Mouse (Mus musculus): ENCODE results near the gene Ndufa13. TPM values are rescaled to one million over a fixed set of nuclear protein-coding genes. Genes with fewer than 3 reads are reported as not detected.

The Ndufa13 gene
- polyA plus RNA-seq, 1 experiment: 437 TPM

DNA sequence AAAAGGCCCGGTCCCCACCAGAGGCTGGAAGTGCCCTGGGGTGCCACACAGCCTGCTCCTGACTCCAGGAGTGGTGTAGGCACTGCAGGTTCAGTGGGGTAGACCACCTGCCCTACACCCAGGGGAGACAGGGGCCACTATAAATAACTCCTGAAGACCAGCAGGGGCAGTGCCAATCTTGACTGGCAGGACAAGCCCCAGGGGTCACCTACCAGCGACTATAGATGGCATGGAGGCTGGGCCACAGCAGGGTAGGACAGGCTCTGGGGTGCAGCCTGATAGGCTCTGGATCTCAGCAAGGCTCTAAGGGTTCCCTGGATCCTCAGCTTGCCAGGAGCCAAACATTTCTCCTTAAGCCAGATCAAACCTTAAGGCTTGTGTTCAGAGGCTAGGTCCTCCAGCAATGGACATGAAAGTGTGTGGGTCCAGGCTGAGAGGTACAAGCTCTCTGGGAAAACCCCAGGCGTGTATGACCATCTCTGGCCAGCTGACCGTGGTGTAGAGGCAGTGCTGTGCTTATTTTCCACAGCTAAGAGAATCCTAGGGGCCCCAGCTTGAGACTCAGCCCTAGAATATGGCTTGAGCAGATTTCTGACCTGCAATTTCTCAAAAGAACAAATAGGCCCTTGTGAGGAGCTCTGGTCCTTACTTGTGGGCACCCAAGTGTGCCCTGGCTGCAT lies 6.4 kb downstream of the Ndufa13 start:
- no peak overlapping the region for H3K4me3 ChIP-seq (ENCODE audit: insufficient read depth, low read depth, low read length)
- no peak overlapping the region for H3K27ac ChIP-seq (replicated peaks; ENCODE audit: low read depth, low read length)
- H3K4me1 ChIP-seq (ENCODE audit: control insufficient read depth, insufficient read depth, insufficient read length, low read length): no peaks in the 10 kb centered on the region; the same call in none of the 2 replicates

DNA sequence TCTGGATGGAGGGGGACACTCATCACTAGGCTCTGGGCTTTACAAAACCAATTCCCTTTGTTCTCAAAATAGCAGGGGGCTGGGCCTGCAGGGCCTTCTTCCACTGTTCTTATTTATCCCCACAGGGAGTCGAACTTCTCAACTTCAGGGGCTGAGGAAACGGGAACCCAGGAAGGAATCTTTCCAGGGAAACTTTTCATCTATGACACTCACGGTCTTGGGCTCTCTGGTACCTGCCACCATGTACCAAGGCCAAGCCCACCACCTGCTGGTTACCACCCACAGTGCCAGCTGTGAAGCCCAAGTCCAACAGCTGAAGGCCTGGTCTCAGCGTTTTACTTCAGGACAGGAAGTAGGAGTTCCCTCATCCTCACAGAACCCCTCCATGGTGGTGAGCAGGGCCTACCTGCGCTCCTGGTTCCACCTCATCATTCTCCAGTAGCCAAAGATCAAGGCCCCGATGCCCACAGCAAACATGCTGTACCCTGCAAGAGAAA lies 7.5 kb downstream of the Ndufa13 start:
- H3K4me3 ChIP-seq (ENCODE audit: insufficient read depth, low read depth, low read length): no peak overlapping the region
- H3K4me1 ChIP-seq (ENCODE audit: control insufficient read depth, insufficient read depth, insufficient read length, low read length): no peaks in the 10 kb centered on the region; the same call in 1 of the 2 replicates
- no peak overlapping the region for H3K27ac ChIP-seq (replicated peaks; ENCODE audit: low read depth, low read length)

DNA sequence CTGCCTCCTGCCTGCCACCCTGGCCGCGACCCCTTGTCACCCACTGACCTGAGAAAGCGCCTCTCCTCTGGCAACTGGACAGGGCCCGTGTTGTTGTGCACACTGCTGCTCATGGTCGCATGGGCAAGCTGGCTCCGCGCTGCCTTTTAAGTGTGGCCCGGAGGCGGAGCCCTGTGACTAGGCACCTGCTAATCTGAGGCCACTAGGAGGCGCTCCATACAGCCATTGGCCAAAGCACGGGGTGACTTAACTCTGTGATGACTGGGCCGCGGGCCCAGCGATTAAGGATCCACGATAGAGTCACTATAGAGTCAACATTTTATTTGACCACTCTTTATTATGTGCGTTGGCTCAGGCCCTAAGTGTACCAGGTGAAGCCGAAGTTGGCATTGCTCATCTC lies 8.5 kb downstream of the Ndufa13 start:
- Histone ChIP-seq H3K27ac (replicated peaks; ENCODE audit: low read depth, low read length) (no peak overlapping the region), H3K4me1 (ENCODE audit: control insufficient read depth, insufficient read depth, insufficient read length, low read length) (no peaks in the 10 kb centered on the region; the same call in 1 of the 2 replicates), H3K4me3 (ENCODE audit: insufficient read depth, low read depth, low read length) (no peak overlapping the region)

DNA sequence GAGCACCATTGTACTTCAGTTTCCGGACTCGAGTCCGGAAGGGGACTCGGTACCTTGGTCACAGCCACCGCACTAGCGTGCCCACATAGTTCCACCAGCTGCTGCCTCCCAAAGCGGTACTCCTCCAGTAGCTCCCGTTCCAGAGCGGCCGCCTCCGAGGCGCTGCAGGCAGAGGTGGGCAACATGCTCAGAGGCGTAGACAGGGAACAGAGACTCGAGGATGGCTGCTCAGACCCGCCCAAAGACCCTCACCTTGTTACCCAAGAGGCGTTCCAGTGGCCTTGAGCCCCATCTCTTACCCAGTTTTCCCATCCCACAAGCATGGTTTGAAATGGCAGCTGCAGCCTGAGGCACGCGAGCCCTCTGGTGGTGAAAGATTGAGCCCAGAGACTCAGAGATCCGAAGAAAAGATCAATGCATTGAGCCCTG lies 11.5 kb downstream of the Ndufa13 start:
- H3K4me1 ChIP-seq (ENCODE audit: control insufficient read depth, insufficient read depth, insufficient read length, low read length): peaks cover 6% of the 10 kb centered on the region; the same call in 1 of the 2 replicates
- H3K27ac ChIP-seq (replicated peaks; ENCODE audit: low read depth, low read length): no peak overlapping the region

DNA sequence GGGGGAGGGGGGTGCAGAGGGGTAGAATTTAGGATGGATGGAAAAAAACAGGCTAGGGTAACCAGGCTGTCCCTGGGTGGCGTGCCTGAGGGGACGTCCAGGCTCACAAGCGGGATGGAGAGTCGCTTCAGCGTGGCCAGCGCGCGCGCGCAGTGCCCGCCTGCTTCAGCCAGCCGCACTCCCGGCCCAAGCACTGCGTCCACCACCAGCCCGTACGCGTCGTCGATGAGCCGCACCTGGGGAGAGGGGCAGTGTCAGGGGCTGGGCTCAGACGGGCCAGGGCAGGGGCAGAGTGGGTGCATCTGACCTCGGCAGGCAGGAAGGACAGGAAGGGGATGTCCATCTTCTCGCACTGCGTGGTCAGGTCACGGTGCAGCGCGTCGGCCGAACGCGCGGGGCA lies 13.5 kb downstream of the Ndufa13 start:
- Histone ChIP-seq H3K4me1 (ENCODE audit: control insufficient read depth, insufficient read depth, insufficient read length, low read length) (peaks cover 6% of the 10 kb centered on the region; the same call in 1 of the 2 replicates), H3K27ac (replicated peaks; ENCODE audit: low read depth, low read length) (no peak overlapping the region), H3K4me3 (ENCODE audit: insufficient read depth, low read depth, low read length) (peak overlapping the region; percentile 48)

More for the DNA sequence above, 11.5 kb downstream of the Ndufa13 start:
- no peak overlapping the region for H3K4me3 ChIP-seq (ENCODE audit: insufficient read depth, low read depth, low read length)

DNA sequence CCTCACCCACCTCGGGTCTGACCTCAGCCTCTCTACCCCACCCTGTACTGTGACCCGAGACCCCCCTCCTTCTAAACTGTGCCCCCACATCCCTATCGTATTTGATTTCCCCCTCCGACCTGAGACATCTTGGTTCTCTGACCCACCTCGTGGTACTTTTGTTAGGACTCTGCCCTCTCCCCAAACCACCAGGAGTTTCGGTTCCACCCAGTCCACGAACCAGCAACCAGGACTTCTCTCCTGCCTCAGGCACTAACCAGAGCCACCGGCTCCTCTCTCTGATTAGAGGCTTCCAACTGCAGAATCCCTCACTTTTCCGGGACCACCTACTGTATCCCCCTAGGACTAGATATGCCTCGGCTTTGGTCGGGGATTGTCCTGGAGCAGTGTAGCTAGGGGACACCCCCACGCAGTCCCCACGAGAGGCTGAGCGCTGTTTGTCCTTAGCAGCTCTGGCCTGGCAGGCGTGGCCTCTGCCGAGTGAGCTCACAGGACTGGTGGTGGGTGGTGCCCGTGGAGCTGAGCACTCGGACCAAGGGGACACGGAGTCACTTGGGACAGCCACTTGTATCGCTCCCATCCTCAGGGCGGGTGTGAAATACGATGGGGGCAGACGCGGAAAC lies 14.0 kb downstream of the Ndufa13 start:
- no peak overlapping the region for H3K27ac ChIP-seq (replicated peaks; ENCODE audit: low read depth, low read length)
- peak overlapping the region; percentile 48 for H3K4me3 ChIP-seq (ENCODE audit: insufficient read depth, low read depth, low read length)
- peaks cover 6% of the 10 kb centered on the region; the same call in 1 of the 2 replicates for H3K4me1 ChIP-seq (ENCODE audit: control insufficient read depth, insufficient read depth, insufficient read length, low read length)

DNA sequence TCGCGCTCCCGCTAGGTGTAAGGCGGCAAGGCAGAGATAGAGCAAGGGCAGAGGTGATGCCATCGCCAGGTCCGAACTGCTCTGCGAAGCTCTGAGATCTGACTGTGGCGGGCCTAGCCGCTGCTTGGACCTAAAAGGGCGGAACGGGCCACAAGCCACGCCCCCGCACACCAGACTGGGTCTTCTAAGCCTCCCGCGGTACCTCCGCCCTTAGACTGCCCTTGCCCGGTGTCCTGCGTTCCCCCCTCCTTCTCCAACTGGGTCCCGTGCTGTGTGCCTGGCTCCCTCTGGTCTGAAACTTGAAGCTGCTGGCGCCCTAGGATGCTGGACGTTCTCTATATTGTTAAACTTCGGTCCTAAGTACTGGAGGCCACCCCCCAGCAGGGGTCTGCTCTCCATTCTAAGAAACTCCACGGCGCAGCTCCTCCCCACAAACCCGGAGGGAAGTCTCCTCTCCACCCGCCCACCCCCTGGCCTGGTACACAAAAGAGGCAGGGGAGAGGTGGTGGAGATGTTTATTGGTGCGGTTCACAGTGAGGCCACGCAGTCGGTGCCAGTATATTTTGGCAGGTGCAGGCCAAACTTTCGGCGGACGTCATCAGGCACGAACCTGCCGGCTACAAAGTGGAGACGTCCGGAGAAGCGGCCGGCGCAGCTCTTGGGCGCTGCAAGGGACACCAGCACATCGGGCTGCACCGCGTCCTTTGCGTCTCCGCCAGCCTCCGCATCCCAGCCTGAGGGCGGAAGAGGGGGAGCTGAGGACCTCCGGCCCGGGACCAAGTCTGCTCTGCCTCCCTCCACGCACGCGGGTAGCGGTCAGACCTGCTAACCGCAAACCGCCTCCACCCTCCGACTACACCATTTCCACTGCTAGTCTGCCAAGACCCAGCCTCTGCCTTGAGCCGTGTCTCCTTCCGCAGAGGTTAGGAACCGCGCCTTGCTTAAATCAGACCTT lies 14.8 kb downstream of the Ndufa13 start, which contains the start of gene Cilp2:
TSS of gene Cilp2 (minus strand) at position 399 of the 955 bp plus-strand sequence.
- H3K4me3 ChIP-seq (ENCODE audit: insufficient read depth, low read depth, low read length): peak within 1 kb of the TSS; percentile 48
- no peak within 1 kb of the TSS for H3K27ac ChIP-seq (replicated peaks; ENCODE audit: low read depth, low read length)
- peaks cover 6% of the 10 kb centered on the region; the same call in 1 of the 2 replicates for H3K4me1 ChIP-seq (ENCODE audit: control insufficient read depth, insufficient read depth, insufficient read length, low read length)

DNA sequence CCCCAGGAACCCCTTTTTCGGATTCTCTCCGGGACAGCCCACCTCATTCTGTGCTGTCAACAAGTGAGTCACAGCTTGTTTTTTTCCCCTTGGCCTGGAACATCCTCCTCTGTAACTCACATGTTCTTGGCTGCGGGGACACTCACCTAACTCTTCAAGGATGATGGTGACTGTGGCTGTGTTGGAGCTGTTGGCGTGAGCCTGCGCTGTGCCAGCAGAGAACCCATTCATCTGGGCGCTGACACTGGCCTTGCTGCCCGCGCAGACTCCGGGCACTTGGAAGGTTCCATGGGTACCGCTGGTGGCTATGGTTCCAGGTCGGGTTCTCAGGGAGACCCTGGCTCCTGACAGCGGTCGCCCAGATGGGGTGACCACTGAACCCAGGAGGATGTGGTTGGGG lies 18.2 kb downstream of the Ndufa13 start:
- H3K4me3 ChIP-seq (ENCODE audit: insufficient read depth, low read depth, low read length): no peak overlapping the region
- H3K4me1 ChIP-seq (ENCODE audit: control insufficient read depth, insufficient read depth, insufficient read length, low read length): peaks cover 6% of the 10 kb centered on the region; the same call in 1 of the 2 replicates

DNA sequence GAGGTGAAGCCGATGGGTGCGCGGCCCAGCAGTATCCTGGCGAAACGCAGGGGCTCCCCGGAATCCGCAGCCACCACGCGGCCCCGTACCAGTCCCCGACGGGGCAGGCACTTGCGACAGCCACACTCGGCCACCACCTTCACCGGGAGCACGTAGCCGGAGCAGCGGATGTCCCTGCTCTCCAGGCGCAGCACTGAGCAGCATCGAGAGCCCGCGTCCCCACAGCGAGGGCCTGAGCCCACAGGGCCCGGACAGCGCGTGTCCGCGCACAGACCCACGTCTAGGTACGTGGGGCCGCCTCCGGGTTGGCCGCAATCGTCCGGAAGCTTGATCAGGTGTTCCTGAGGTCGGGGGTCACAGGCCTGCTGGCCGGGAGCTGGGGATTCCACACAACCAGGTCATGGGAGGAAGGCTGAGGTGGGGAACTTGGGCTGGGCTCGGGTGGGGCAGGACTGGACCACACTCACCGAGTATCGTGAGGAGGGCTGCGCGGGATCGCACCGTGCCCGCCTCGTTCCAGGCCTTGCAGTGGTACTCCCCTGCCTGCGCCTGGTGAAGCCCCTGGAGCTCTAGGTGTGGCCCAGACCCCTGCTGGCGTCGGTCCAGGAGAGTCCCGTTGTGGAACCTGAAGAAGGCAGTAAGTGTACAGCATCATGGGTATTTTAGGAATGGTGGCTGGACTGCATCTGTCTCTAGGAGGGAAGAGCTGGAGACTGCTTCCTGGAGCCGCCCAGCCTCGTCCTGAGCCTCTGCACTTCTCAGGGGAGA lies 19.3 kb downstream of the Ndufa13 start:
- Histone ChIP-seq H3K4me3 (ENCODE audit: insufficient read depth, low read depth, low read length) (no peak overlapping the region), H3K4me1 (ENCODE audit: control insufficient read depth, insufficient read depth, insufficient read length, low read length) (peaks cover 6% of the 10 kb centered on the region; the same call in 1 of the 2 replicates)

More for the DNA sequence above, 18.2 kb downstream of the Ndufa13 start:
- no peak overlapping the region for H3K27ac ChIP-seq (replicated peaks; ENCODE audit: low read depth, low read length)

DNA sequence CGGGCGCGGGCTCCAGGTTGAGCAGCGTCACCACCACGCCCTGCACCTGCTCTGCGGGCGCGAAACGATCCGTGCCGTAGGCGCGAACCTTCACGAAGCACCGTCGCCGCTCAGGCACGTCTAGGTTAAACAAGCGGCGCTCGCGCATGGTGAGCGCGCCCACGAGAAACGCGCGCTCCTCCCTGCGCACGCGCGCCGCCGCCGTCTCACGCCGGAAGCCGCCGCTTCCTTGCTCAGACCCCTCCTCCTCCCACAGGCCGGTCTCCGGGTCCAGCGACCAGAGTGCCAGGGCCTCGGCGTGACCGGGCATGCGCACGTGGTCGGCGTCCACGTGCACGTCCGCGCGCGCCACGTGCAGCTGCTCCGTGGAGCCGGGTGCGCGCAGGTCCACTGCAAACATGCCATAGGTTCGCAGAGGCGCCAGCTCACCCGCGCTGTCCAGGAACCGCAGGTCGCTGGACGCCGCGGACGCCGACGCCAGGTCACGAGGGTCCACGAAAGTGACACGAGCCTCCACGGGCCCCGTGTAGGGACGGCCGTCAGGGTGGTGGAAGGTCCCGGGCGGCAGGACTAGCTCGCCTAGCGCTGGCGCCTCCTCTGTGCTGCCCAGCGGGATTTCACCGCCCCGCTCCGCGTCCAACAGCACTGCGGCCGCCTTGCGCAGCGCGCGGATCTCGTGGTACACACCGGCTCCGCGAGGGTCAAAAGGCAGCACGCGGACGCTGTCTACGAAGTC lies 20.2 kb downstream of the Ndufa13 start:
- Histone ChIP-seq H3K4me1 (ENCODE audit: control insufficient read depth, insufficient read depth, insufficient read length, low read length) (peaks cover 3% of the 10 kb centered on the region; the same call in 1 of the 2 replicates), H3K27ac (replicated peaks; ENCODE audit: low read depth, low read length) (no peak overlapping the region), H3K4me3 (ENCODE audit: insufficient read depth, low read depth, low read length) (peak overlapping the region; percentile 42)

More for the DNA sequence above, 19.3 kb downstream of the Ndufa13 start:
- no peak overlapping the region for H3K27ac ChIP-seq (replicated peaks; ENCODE audit: low read depth, low read length)

DNA sequence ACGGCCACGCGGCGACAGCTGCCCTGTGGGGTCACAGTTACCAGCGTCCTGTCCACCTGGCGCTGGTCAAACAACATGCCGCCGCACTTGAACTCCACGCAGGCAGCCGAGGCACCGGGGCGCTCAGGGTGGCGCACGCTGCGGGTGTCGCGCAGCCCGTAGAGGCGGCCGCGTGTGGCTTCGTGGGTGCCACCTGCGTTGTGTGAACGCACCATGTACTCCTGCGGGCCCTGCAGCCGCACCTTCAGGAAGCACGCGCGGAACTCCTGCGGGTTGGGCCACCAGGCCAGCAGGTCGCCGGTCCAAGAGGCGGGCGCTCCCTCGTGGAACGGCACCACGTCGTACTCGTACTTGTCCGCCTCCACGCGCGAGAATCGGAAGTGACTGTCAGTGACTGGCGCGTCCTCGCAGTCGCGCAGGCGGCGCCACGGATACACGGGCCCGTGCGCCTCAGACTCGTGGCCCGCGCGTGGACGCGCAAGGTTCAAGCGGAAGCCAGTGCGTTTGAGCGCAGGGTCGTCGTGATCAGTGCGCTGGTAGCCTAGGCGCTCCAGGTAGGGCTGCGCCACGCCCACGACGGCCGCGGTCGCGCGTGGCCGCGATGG lies 21.0 kb downstream of the Ndufa13 start:
- no peak overlapping the region for H3K27ac ChIP-seq (replicated peaks; ENCODE audit: low read depth, low read length)
- H3K4me3 ChIP-seq (ENCODE audit: insufficient read depth, low read depth, low read length): peak overlapping the region; percentile 42
- H3K4me1 ChIP-seq (ENCODE audit: control insufficient read depth, insufficient read depth, insufficient read length, low read length): no peaks in the 10 kb centered on the region

DNA sequence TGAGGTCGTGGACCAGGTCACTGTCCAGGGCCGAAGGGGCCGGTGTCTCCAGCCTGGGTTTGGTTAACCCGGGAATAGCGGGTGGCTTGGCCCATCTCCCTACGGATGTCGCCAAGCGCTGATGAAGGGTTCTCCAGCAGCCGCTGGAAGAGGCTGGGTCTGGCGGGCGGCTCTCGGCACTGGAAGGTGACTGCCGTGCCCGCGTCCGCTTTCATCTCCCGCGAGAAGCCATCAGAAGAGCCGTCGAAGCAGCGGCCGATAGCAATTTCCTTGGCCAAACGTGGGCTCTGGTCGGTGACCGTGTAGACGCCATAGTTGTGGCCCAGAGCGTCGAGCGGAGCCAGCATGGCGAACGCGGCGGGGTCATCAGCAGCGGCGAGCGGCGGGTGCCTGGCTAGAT lies 21.5 kb downstream of the Ndufa13 start:
- Histone ChIP-seq H3K27ac (replicated peaks; ENCODE audit: low read depth, low read length) (no peak overlapping the region), H3K4me1 (ENCODE audit: control insufficient read depth, insufficient read depth, insufficient read length, low read length) (no peaks in the 10 kb centered on the region), H3K4me3 (ENCODE audit: insufficient read depth, low read depth, low read length) (no peak overlapping the region)

DNA sequence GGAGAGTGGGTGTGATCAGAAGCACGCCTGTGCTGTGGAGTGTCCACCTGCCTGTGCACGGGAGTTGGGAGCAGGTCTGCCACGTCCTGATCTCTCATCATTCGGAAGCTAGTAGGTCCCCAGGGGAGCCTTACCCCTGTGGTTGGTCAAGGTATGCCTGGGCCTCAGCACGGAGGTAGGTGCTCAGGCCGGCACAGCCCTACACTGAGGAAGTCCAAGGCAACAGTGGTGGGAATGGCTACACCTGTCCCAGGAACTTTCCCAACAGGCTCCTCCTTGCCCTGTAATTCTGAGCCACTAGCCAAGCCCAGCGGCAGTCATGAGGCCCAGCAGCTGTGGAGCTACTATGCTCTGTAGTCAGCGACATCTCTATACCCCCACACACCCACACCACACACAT lies 22.7 kb downstream of the Ndufa13 start:
- Histone ChIP-seq H3K27ac (replicated peaks; ENCODE audit: low read depth, low read length) (no peak overlapping the region), H3K4me1 (ENCODE audit: control insufficient read depth, insufficient read depth, insufficient read length, low read length) (no peaks in the 10 kb centered on the region), H3K4me3 (ENCODE audit: insufficient read depth, low read depth, low read length) (no peak overlapping the region)
